ENCODE assay signal across 8 mouse cellular contexts in genomic region chr17:56626754-56627470, GRCm38 (mm10). TPM values are rescaled to one million over a fixed set of nuclear protein-coding genes. Genes with fewer than 3 reads are reported as not detected.
DNase-seq lines count a peak whose midpoint lies in the region; ATAC-seq and TF ChIP-seq lines count a peak whose summit lies in the region.

Gene Lonp1, minus strand, starts transcription at chr17:56626887.

- in situ Hi-C loops in CH12.LX (cut with MboI; ENCODE audit: low pct_ligation_motif_present, low pct_unique_long_range_greater_than_20kb, low sequenced_read_pairs), result no loop called here

- dilution Hi-C loops in CH12.LX (cut with MboI; ENCODE audit: extremely low pct_ligation_motif_present, extremely low pct_unique_long_range_greater_than_20kb, low sequenced_read_pairs), result no loop called here

- peak within 1 kb of the TSS; percentile 86 for H3K9ac ChIP-seq in CH12.LX (ENCODE audit: insufficient read depth, low read depth)
- peak within 1 kb of the TSS; percentile 78 for H3K9ac ChIP-seq in forebrain, embryonic 12.5 days
- peak within 1 kb of the TSS; percentile 81 for H3K9ac ChIP-seq in heart, postnatal 0 days (replicated peaks; ENCODE audit: low read depth, low read length)
- peak within 1 kb of the TSS; percentile 74 for H3K9ac ChIP-seq in liver, embryonic 16.5 days (ENCODE audit: low read depth, low read length)
- H3K9ac ChIP-seq in neural tube, embryonic 13.5 days, result peak within 1 kb of the TSS; percentile 86

- TF ChIP-seq EP300 in CH12.LX (IDR thresholded peaks at IDR 0.05; ENCODE audit: low read length), result no peak
- no peak for TF ChIP-seq EP300 in heart, postnatal 0 days (IDR thresholded peaks at IDR 0.05; ENCODE audit: low read depth)

- DNase-seq in CH12.LX (ENCODE audit: extremely low read depth), result peak; percentile 99
- peak; percentile 99 for DNase-seq in c-Kit-positive CD71-positive TER-119-negative erythroid progenitor cells, embryonic 14.5 days (ENCODE audit: low read depth)
- DNase-seq in heart, postnatal 0 days (ENCODE audit: low spot score), result peak; percentile 96
- peak; percentile 99 for DNase-seq in kidney, postnatal 4 days

- no peak for TF ChIP-seq RAD21 in CH12.LX (IDR thresholded peaks at IDR 0.05; ENCODE audit: low read depth, low read length)

- peak; percentile 95 for ATAC-seq in forebrain, embryonic 12.5 days (ENCODE audit: low FRiP score)
- peak; percentile 94 for ATAC-seq in heart, postnatal 0 days (ENCODE audit: insufficient read depth, low read depth)
- ATAC-seq in liver, embryonic 16.5 days (ENCODE audit: low read depth), result peak; percentile 90
- peak; percentile 92 for ATAC-seq in neural tube, embryonic 13.5 days (ENCODE audit: low read depth)

- H3K36me3 ChIP-seq in CH12.LX (replicated peaks in 1 of 2; ENCODE audit: control insufficient read depth in 1 of 2, insufficient read depth in 1 of 2, low read length in 1 of 2), result peaks cover 26 to 37% of the 10 kb centered on the region in 2 experiments
- H3K36me3 ChIP-seq in forebrain, embryonic 12.5 days (replicated peaks), result peaks cover 26% of the 10 kb centered on the region
- peaks cover 23% of the 10 kb centered on the region for H3K36me3 ChIP-seq in heart, postnatal 0 days (replicated peaks; ENCODE audit: control insufficient read depth, insufficient read depth, low read length)
- H3K36me3 ChIP-seq in liver, embryonic 16.5 days (ENCODE audit: control insufficient read depth, insufficient read depth), result peaks cover 7% of the 10 kb centered on the region
- H3K36me3 ChIP-seq in neural tube, embryonic 13.5 days, result peaks cover 27% of the 10 kb centered on the region
- no peaks in the 10 kb centered on the region; the same call in none of the 2 replicates for H3K36me3 ChIP-seq in testis, adult 2 months (ENCODE audit: control insufficient read depth, insufficient read depth, low read length)

- H3K4me1 ChIP-seq in CH12.LX (ENCODE audit: control insufficient read depth in 1 of 2, insufficient read depth in 2 of 2), result peaks cover 17 to 53% of the 10 kb centered on the region in 2 experiments
- H3K4me1 ChIP-seq in forebrain, embryonic 12.5 days, result peaks cover 27% of the 10 kb centered on the region
- peaks cover 25% of the 10 kb centered on the region for H3K4me1 ChIP-seq in heart, postnatal 0 days (ENCODE audit: control insufficient read depth, insufficient read depth)
- peaks cover 25% of the 10 kb centered on the region for H3K4me1 ChIP-seq in liver, embryonic 16.5 days (ENCODE audit: control insufficient read depth, low read depth, low read length)
- peaks cover 27% of the 10 kb centered on the region for H3K4me1 ChIP-seq in neural tube, embryonic 13.5 days (replicated peaks)
- H3K4me1 ChIP-seq in testis, adult 2 months (ENCODE audit: control insufficient read depth, insufficient read depth, low read length), result peaks cover 15% of the 10 kb centered on the region

- peak within 1 kb of the TSS; percentile 86 for H3K4me2 ChIP-seq in CH12.LX (ENCODE audit: insufficient read depth, low read depth, poor library complexity, severe bottlenecking)
- peak within 1 kb of the TSS; percentile 97 for H3K4me2 ChIP-seq in forebrain, embryonic 12.5 days
- peak within 1 kb of the TSS; percentile 97 for H3K4me2 ChIP-seq in heart, postnatal 0 days (ENCODE audit: low read depth, low read length)
- H3K4me2 ChIP-seq in liver, embryonic 16.5 days (ENCODE audit: low read depth, low read length), result peak within 1 kb of the TSS; percentile 96
- H3K4me2 ChIP-seq in neural tube, embryonic 13.5 days, result peak within 1 kb of the TSS; percentile 93

- WGBS in forebrain, embryonic 12.5 days, result under 1% methylated on average over 51 of the region's 51 CpGs
- under 1% methylated on average over 51 of the region's 51 CpGs for WGBS in heart, postnatal 0 days
- WGBS in liver, embryonic 16.5 days (ENCODE audit: insufficient replicate concordance), result under 1% methylated on average over 50 of the region's 51 CpGs
- under 1% methylated on average over 51 of the region's 51 CpGs for WGBS in neural tube, embryonic 13.5 days

- H3K9me3 ChIP-seq in CH12.LX (replicated peaks; ENCODE audit: low read length), result no peaks in the 10 kb centered on the region
- no peaks in the 10 kb centered on the region for H3K9me3 ChIP-seq in forebrain, embryonic 12.5 days
- H3K9me3 ChIP-seq in heart, postnatal 0 days (replicated peaks; ENCODE audit: control insufficient read depth, low read length), result no peaks in the 10 kb centered on the region
- no peaks in the 10 kb centered on the region for H3K9me3 ChIP-seq in liver, embryonic 16.5 days (replicated peaks; ENCODE audit: control insufficient read depth, low read length)
- no peaks in the 10 kb centered on the region for H3K9me3 ChIP-seq in neural tube, embryonic 13.5 days

- no peaks in the 10 kb centered on the region for H3K27me3 ChIP-seq in CH12.LX (replicated peaks)
- peaks cover 6% of the 10 kb centered on the region; the same call in 1 of the 2 replicates for H3K27me3 ChIP-seq in forebrain, embryonic 12.5 days
- H3K27me3 ChIP-seq in heart, postnatal 0 days (ENCODE audit: control insufficient read depth, insufficient read depth, low read length), result no peaks in the 10 kb centered on the region
- no peaks in the 10 kb centered on the region for H3K27me3 ChIP-seq in liver, embryonic 16.5 days (ENCODE audit: control insufficient read depth, insufficient read depth, low read depth, low read length)
- 0 out of 2 replicates have a peak, but pooled peaks cover 3% of the 10 kb centered on the region for H3K27me3 ChIP-seq in neural tube, embryonic 13.5 days
- H3K27me3 ChIP-seq in testis, adult 2 months (ENCODE audit: control insufficient read depth, insufficient read depth, low read length), result no peaks in the 10 kb centered on the region

- H3K79me2 ChIP-seq in CH12.LX (replicated peaks; ENCODE audit: control insufficient read depth, extremely low read depth, insufficient read depth, poor library complexity, severe bottlenecking), result peaks cover 41% of the 10 kb centered on the region

- peak within 1 kb of the TSS; percentile 63 for H3K27ac ChIP-seq in CH12.LX (ENCODE audit: insufficient read depth, low read depth)
- peak within 1 kb of the TSS; percentile 57 for H3K27ac ChIP-seq in forebrain, embryonic 12.5 days
- H3K27ac ChIP-seq in heart, postnatal 0 days (ENCODE audit: low read depth), result peak within 1 kb of the TSS; percentile 52; the same call in 1 of the 2 replicates
- peak within 1 kb of the TSS; percentile 49 for H3K27ac ChIP-seq in liver, embryonic 16.5 days (ENCODE audit: low read length)
- peak within 1 kb of the TSS; percentile 80 for H3K27ac ChIP-seq in neural tube, embryonic 13.5 days (replicated peaks)
- H3K27ac ChIP-seq in testis, adult 2 months (ENCODE audit: control insufficient read depth, insufficient read depth, low read depth, low read length), result peak within 1 kb of the TSS; percentile 64

- TF ChIP-seq CTCF in CH12.LX (conservative IDR thresholded peaks at IDR 0.05 in 1 of 2, IDR thresholded peaks at IDR 0.05 in 1 of 2; ENCODE audit: low read depth in 2 of 2, low read length in 2 of 2), result no peak
- no peak; the same call in 1 of the 2 replicates for TF ChIP-seq CTCF in heart, postnatal 0 days (IDR thresholded peaks at IDR 0.05; ENCODE audit: low read depth)
- no peak for TF ChIP-seq CTCF in testis, adult 2 months (IDR thresholded peaks at IDR 0.05; ENCODE audit: control insufficient read depth, insufficient read depth, insufficient replicate concordance, low read depth, low read length)

- peak within 1 kb of the TSS; percentile 64 to 96 (median 94) for H3K4me3 ChIP-seq in CH12.LX (replicated peaks in 1 of 3; ENCODE audit: low read depth in 2 of 3, low read length in 2 of 3, poor library complexity in 1 of 3)
- peak within 1 kb of the TSS; percentile 82 for H3K4me3 ChIP-seq in forebrain, embryonic 12.5 days (replicated peaks)
- H3K4me3 ChIP-seq in heart, postnatal 0 days (ENCODE audit: low read depth, low read length), result peak within 1 kb of the TSS; percentile 92
- peak within 1 kb of the TSS; percentile 81 for H3K4me3 ChIP-seq in liver, embryonic 16.5 days (ENCODE audit: low read depth, low read length)
- H3K4me3 ChIP-seq in neural tube, embryonic 13.5 days, result peak within 1 kb of the TSS; percentile 87
- peak within 1 kb of the TSS; percentile 93 for H3K4me3 ChIP-seq in testis, adult 2 months (ENCODE audit: control insufficient read depth, low read depth, low read length)

- TF ChIP-seq POLR2A in CH12.LX (IDR thresholded peaks at IDR 0.05; ENCODE audit: low read depth, low read length), result peak; percentile 79
- TF ChIP-seq POLR2A in testis, adult 2 months (IDR thresholded peaks at IDR 0.05; ENCODE audit: control insufficient read depth, low read depth, low read length), result peak; percentile 70; the same call in 1 of the 2 replicates

TF ChIP-seq in CH12.LX, 34 proteins besides CTCF, POLR2A, EP300 and RAD21 (continues in another document):
- TF ChIP-seq MEF2A (IDR thresholded peaks at IDR 0.05; ENCODE audit: borderline replicate concordance, low read depth, low read length), result peak; percentile 42; the same call in 1 of the 2 replicates
- peak; percentile 48; the same call in 1 of the 2 replicates for TF ChIP-seq IRF4 (IDR thresholded peaks at IDR 0.05; ENCODE audit: low read depth, low read length)
- TF ChIP-seq MXI1 (IDR thresholded peaks at IDR 0.05; ENCODE audit: low read depth, low read length), result peak; percentile 91
- no peak for TF ChIP-seq ZC3H11A (IDR thresholded peaks at IDR 0.05; ENCODE audit: low read depth, low read length)
- no peak for TF ChIP-seq ZMIZ1 (IDR thresholded peaks at IDR 0.05; ENCODE audit: low read depth, low read length)
- TF ChIP-seq SMC3 (IDR thresholded peaks at IDR 0.05; ENCODE audit: low read depth, low read length), result no peak
- TF ChIP-seq BHLHE40 (IDR thresholded peaks at IDR 0.05; ENCODE audit: low read depth, low read length), result peak; percentile 100
- peak; percentile 69; the same call in 1 of the 2 replicates for TF ChIP-seq KAT2A (IDR thresholded peaks at IDR 0.05; ENCODE audit: insufficient replicate concordance, low read length)
- TF ChIP-seq PAX5 (IDR thresholded peaks at IDR 0.05; ENCODE audit: low read length), result no peak
- peak; percentile 93 for TF ChIP-seq SIN3A (IDR thresholded peaks at IDR 0.05; ENCODE audit: low read length)
- TF ChIP-seq USF1 (IDR thresholded peaks at IDR 0.05; ENCODE audit: low read depth, low read length), result peak; percentile 91
- no peak for TF ChIP-seq ZNF384 (IDR thresholded peaks at IDR 0.05; ENCODE audit: low read depth, low read length)

RNA-seq across cellular contexts. Expression of gene Lonp1, which starts in this region (rescaled TPM):
- total RNA-seq in CH12.LX (2012; rRNA removed) (115 and 151 TPM in 2 replicates), CH12.LX (2014; rRNA removed) (65.4 and 69.6 TPM in 2 replicates)
- polyA plus RNA-seq in CH12.LX (2012; ENCODE audit: insufficient read length, low read depth), result 99.4 and 112 TPM in 2 replicates
- 54.4 and 55.0 TPM in 2 replicates for polyA plus RNA-seq in forebrain, embryonic 12.5 days (2016; fragmentation: Nextera tagmentation; extraction: Ambion mirVana)
- 109 and 115 TPM in 2 replicates for total RNA-seq in heart, postnatal 0 days (2014; rRNA removed; ENCODE audit: low replicate concordance)
- polyA plus RNA-seq in heart, postnatal 0 days (2015; fragmentation: Nextera tagmentation; extraction: Ambion mirVana), result 43.6 and 46.4 TPM in 2 replicates
- polyA plus RNA-seq in liver, embryonic 16.5 days (2015; fragmentation: Nextera tagmentation; extraction: Ambion mirVana), result 35.0 and 36.3 TPM in 2 replicates
- polyA plus RNA-seq in neural tube, embryonic 13.5 days (2015; fragmentation: Nextera tagmentation; extraction: Ambion mirVana), result 40.4 and 44.2 TPM in 2 replicates
- 22.8 and 23.5 TPM in 2 replicates for polyA plus RNA-seq in testis, adult 2 months (2012; rRNA removed)

Comparison
In these comparisons a context has a peak if more than half of its experiments do, and no peak if none do; other contexts are left out.
1. Peak in every context shown above with its lines: DNase-seq, ATAC-seq, H3K4me3 ChIP-seq and H3K27ac ChIP-seq.